Mouse (Mus musculus) telencephalon, adult 2 months (tissue): ENCODE measurements at regions not wholly inside any gene's neighbourhood (a gene's known extent, or its start where the extent isn't known, plus 50 kb on each side); places are given as distances from the start of the nearest gene placed in this dataset.

Source experiments
- DNase-seq: peaks from one replicate; pipeline ENCODE4 v3.0.0-alpha.2; 2011; ENCODE audit warnings: low read depth, low spot score

- DNase-seq: no peak
These were observed 475.2 kb upstream of the Gm26657 start for GRCm38 (mm10) chr4:56264626-56265025.

GRCm38 (mm10) chr4:56263822-56264221, 476.0 kb upstream of the Gm26657 start:
- peak; percentile 50 for DNase-seq

- no peak for DNase-seq
These were observed 477.3 kb upstream of the Gm26657 start for GRCm38 (mm10) chr4:56262589-56262988.

DNA sequence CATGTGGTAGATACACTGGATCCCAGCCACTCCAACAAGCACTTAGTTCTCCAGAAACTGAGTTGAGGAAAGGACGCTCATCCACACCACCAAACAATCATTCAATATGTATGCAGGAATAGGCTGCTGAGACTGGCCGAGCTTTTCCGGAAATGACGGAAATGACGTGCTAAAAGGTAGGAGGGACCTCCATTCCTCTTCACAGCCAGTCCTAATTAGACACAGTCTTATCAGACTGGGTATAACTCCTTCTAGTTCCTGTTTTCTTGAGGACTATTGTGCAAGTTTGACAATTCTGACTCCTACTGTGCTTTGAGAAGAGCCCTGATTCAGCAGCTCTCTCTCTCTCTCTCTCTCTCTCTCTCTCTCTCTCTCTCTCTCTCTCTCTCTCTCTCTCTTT, 477.9 kb upstream of the Gm26657 start:
- no peak for DNase-seq

- no peak for DNase-seq
These were observed 487.5 kb upstream of the Gm26657 start for GRCm38 (mm10) chr4:56252375-56252774.

DNA sequence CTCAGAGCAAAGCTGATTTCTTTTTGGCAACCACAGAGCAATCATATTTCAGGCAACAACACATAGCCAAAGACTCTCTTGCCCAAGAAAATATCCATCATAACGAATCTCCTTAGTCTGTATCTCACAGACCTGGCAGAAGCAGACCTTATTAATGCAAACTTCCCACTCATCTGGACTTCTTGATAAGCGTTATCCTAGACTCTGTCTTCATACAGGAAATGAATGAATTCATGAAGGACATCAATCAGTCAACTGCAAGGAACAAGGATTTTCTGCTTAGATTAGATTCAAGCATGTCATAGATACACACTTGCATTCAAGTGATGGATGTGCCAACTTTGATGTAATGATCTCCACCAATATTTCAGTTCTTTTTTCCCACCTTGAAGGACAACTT, 488.1 kb upstream of the Gm26657 start:
- no peak for DNase-seq

DNA sequence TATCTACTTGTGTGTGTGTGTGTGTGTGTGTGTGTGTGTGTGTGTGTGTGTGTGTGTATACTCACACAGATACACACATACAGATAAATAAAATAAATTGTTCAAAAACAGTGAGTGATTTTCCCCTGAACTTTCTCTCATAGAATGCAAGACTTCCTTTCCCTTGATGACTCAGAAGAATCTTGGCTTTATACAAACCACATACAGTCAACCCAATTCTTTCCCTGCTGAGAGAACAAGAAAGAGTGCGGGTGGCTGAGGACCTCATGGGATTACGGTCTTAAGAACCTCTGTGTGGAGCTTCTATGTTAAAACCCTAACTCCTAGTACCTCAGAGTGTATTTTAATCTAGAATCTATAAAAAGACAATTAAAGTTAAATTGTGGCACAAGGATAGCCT, 489.3 kb upstream of the Gm26657 start:
- DNase-seq: no peak

DNA sequence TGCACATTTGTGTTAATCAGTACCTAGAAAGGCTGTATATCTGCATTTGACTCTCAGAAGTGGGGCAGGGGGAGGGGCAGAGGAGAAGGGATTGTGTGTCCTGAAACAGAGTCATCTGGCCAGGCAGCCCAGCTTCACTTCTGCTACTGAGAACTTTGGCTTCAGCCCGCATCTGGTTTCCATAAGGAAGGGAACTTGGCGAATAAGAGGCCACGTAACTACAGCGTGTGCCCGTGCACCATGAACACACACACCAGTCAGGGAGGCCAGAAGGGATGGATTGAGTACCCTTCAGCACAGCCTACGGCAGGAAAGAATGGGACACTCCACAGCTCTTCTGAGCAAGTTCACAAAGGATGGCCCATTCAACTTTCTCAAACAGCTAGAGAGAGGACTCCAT, 496.0 kb upstream of the Gm26657 start:
- DNase-seq: no peak

DNA sequence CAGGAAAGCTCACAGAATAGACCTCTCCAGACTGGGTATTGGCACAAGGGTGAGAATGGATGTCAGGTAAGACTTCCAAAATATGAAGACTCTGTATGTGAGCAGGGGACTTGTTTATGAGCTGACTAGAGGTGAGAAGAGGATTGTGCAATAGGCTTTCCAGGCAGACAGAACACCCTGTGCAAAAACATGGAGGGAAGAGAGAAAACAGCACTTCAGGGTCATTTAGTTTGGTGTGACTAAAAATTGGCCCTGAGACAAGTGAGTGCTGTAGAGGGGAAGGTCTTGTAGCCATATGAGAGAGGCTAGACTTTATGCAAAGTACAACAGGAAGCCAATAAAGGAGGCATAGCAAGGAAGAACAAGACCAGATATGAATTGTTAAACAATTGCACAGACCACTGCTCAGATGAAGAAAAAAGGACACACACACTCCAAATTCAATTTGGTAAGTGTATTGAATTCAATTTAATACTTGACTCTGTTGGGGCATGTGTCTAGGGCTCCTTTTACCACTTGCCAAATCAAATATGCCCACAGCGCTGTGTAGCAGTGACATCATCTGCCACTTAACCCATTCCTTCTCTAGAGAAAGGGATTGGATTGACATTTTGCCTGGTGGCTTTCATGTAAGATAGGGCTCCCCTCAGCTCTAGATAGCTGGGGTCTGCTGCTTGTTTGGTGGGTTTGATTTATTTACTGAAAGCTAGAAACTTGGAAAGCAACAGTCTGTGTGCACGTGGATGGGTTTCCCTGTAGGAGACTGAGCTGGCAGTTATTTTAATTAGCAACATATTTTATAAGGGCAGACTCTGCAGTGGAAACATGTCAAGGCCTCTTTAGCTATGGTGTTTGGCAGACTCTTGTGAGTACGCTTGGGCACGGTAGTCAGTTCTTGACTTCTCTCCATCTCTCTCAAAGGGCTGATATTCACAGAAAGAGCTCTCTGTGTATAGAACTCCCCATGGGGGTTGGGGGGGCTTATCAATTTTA, 501.1 kb upstream of the Gm26657 start:
- DNase-seq: no peak

DNA sequence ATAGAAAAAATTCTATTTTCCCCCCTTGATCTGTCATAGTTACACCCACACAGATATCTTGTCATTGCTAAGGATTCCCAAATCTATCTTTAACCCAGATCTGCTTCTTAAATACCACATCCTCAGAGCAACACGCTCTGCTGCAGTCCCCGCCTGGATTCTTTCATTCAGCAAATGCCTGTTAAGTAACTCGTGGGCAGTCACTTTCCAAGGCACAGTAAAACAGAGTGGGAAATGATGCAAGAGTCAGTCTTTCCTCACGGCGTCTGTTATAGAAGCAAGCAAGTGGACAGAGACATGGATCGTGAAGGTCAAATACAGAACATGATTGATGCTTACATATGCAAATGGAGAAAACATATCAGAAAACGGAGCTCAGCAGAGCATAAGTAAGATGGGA, 508.5 kb upstream of the Gm26657 start:
- peak; percentile 46 for DNase-seq

GRCm38 (mm10) chr4:56230451-56230850, 509.4 kb upstream of the Gm26657 start:
- DNase-seq: no peak

- DNase-seq: no peak
These were observed 513.4 kb upstream of the Gm26657 start for GRCm38 (mm10) chr4:56226493-56226892.

DNA sequence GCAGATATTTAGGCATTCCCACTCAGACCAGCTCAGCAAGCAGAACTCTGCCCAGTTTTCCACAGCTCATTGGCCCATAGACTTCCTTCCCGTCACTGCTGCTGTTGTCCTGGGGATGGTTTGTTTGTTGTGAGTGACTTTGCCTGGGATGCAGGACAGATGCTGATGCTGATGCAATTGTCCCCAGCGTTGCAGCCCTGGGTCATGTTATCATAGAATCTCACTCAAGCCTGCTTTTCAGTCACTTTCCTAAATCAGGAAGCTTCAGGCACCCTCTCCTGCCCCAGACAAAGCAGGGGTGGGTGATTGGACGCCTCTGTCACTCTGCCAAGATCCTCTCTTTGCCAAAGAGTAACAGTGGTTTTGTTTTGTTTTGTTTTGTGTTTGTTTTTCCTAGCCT, 515.3 kb upstream of the Gm26657 start:
- no peak for DNase-seq

GRCm38 (mm10) chr4:56222023-56222776, 517.7 kb upstream of the Gm26657 start:
- no peak for DNase-seq

DNA sequence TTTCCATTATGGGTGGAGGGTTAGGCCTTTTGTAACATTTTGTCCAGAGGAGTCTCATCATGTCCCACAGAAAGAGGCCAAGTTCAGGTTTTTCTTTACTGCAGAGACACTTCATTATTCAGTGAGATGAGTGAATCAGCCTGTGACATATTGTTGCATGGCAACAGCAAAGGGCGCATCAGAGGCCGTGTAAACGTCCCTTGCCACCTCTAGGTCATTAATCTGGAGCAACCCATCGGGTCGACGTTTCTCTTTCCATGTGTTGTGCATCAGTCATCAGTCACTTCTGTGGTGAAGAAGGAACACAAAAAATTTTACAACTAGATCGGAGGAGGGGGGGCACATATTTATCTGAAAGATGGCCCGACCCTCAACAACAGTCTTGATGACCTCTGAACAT, 519.3 kb upstream of the Gm26657 start:
- no peak for DNase-seq

- no peak for DNase-seq
These were observed 530.4 kb upstream of the Gm26657 start for GRCm38 (mm10) chr4:56209499-56209898.

DNA sequence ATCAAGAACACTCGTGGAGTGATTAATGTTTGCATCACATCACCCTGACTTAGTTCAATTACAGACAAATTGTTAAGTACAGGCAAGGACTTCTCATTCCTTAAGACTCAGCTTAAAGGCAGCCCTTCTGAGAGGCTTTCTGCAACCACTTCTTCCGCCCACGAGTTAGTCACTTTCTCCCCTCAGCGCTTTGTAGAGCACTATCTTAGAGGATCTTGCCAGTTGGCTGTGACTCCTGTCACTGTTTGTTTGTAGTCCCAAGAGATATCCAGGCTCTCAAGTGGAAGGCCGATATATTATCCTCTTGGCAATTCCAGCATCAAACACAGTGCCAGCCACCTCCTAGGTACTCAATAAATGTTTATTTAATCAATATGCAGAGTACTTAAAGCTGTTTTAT, 532.1 kb upstream of the Gm26657 start:
- DNase-seq: no peak

DNA sequence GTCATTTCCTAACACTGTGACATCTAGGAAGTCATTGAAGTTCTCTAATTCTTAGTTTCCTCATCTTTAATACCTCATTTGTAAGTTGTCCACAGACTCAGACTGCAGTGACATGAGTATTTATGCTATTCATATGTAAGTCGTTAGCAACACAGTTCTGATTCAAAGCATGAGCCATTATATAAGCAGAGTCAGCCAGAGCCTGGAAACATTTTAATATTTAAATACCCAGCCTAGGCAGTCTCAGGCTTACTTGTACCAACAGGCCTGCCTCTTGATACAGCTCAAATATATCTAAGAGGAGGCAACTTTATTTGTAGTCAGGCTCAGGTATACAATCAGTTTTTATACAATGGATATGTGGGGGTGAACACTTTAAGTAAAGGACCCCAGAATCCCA, 534.8 kb upstream of the Gm26657 start:
- no peak for DNase-seq

GRCm38 (mm10) chr4:56193365-56193764, 546.5 kb upstream of the Gm26657 start:
- DNase-seq: no peak

- peak; percentile 11 for DNase-seq
These were observed 547.4 kb upstream of the Gm26657 start for GRCm38 (mm10) chr4:56192516-56192915.

- no peak for DNase-seq
These were observed 560.3 kb upstream of the Gm26657 start for GRCm38 (mm10) chr4:56179566-56179965.

GRCm38 (mm10) chr4:56178844-56179481, 560.9 kb upstream of the Gm26657 start:
- no peak for DNase-seq
